Mouse (Mus musculus): Measurements from ENCODE around the gene Enpp1. TPM values are rescaled to one million over a fixed set of nuclear protein-coding genes. Genes with fewer than 3 reads are reported as not detected.

The Enpp1 gene
- polyA plus RNA-seq, 1 experiment from 2014 or later = 2.9 TPM

DNA sequence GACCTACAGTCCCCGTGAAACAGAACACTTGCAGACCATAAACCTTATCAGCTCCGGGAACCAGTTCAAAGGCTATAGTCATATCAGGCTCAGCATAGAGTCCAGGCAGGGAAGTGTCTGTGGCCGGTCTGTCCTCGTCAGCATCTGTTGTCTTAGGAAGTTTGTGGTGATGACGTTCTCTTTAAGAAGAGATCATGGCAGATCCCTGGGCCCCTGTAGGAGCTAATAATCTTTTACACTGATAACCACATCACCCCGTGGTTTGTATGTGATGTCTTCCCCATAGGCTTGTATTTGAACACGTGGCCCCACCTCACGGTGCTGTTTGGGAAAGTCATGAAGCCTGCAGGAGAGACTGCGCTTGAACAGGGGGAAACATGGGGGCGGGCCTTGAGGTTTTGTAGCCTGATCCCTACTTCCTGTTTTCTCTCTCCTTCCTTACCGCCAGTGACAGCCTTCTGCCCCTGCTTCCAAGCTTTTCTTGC lies 76.6 kb downstream of the Enpp1 start:
- ATAC-seq (peak; percentile 42), DNase-seq (no peak)
- Histone ChIP-seq H3K9ac (replicated peaks) (no peak overlapping the region), H3K4me1 (ENCODE audit: insufficient read depth) (peaks cover 27% of the 10 kb centered on the region), H3K36me3 (replicated peaks; ENCODE audit: insufficient read depth, low read length) (no peaks in the 10 kb centered on the region), H3K4me3 (ENCODE audit: low read depth, low read length) (no peak overlapping the region), H3K4me2 (ENCODE audit: low read depth, low read length) (peak overlapping the region; percentile 41; the same call in 1 of the 2 replicates), H3K27ac (ENCODE audit: low read depth) (0 out of 2 replicates have a peak overlapping the region, but pooled peaks have one; percentile 39), H3K9me3 (ENCODE audit: low read length) (no peaks in the 10 kb centered on the region), H3K27me3 (ENCODE audit: insufficient read depth, low read length) (no peaks in the 10 kb centered on the region)
- WGBS (ENCODE audit: insufficient replicate concordance) = 14% methylated on average over 11 of the region's 11 CpGs
- TF ChIP-seq EP300 (IDR thresholded peaks at IDR 0.05; ENCODE audit: low read depth) = no peak
- TF ChIP-seq CTCF (IDR thresholded peaks at IDR 0.05; ENCODE audit: low read depth) = no peak

DNA sequence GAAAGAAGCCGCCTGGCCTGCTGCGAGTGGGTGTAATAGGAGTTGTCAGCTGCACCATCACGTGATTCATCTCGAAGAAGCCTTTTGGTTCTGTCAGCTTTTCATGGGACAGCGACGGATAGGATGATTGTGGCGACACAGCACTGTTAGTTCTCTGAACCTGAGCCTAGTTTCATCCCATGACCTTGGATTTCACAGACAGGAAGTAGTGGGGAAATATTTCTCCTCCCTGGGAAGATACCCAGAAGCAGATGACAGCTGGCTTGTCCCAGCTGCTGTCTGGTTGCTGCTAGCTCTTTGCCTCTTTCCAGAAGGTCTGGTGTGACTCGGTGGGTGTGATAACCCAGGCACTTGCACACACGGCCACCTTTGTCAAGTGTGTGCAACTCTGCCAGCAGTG lies 77.7 kb downstream of the Enpp1 start:
- DNase-seq = no peak
- 55% methylated on average over 9 of the region's 9 CpGs for WGBS (ENCODE audit: insufficient replicate concordance)
- H3K4me3 ChIP-seq (ENCODE audit: low read depth, low read length) = no peak overlapping the region

DNA sequence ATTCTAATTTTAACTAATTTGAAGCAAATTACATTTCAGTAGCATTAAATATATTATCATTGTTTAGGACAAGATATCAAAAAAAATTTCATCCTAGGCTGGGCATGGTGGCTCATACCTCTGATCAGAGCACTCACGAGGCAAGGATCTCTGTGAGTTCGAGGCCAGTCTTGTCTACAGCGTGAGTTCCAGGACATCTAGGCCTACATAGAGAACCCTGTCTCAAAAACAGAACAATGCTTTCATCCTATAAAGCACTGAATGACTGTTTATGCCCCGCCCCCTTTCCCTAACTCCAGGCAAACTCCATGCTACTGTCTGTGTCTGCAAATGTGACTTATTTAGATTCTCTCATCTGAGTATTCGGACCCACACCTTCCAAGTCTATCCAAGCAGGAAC lies 80.8 kb downstream of the Enpp1 start:
- Histone ChIP-seq H3K36me3 (replicated peaks; ENCODE audit: insufficient read depth, low read length) (no peaks in the 10 kb centered on the region), H3K27ac (ENCODE audit: low read depth) (no peak overlapping the region), H3K9me3 (ENCODE audit: low read length) (no peaks in the 10 kb centered on the region), H3K4me1 (ENCODE audit: insufficient read depth) (peaks cover 10% of the 10 kb centered on the region), H3K27me3 (ENCODE audit: insufficient read depth, low read length) (no peaks in the 10 kb centered on the region), H3K9ac (replicated peaks) (no peak overlapping the region), H3K4me3 (ENCODE audit: low read depth, low read length) (no peak overlapping the region), H3K4me2 (ENCODE audit: low read depth, low read length) (no peak overlapping the region)
- ATAC-seq (no peak), DNase-seq (no peak)
- WGBS (ENCODE audit: insufficient replicate concordance) = 81% methylated on average over 5 of the region's 5 CpGs
- no peak for TF ChIP-seq EP300 (IDR thresholded peaks at IDR 0.05; ENCODE audit: low read depth)
- TF ChIP-seq CTCF (IDR thresholded peaks at IDR 0.05; ENCODE audit: low read depth) = no peak

More for the DNA sequence above, 77.7 kb downstream of the Enpp1 start:
- Histone ChIP-seq H3K4me2 (ENCODE audit: low read depth, low read length) (no peak overlapping the region), H3K27ac (ENCODE audit: low read depth) (peak overlapping the region; percentile 17; the same call in 1 of the 2 replicates), H3K9me3 (ENCODE audit: low read length) (no peaks in the 10 kb centered on the region), H3K27me3 (ENCODE audit: insufficient read depth, low read length) (no peaks in the 10 kb centered on the region), H3K4me1 (ENCODE audit: insufficient read depth) (peaks cover 27% of the 10 kb centered on the region), H3K36me3 (replicated peaks; ENCODE audit: insufficient read depth, low read length) (no peaks in the 10 kb centered on the region), H3K9ac (replicated peaks) (no peak overlapping the region)
- peak; percentile 64 for ATAC-seq
- TF ChIP-seq EP300 (IDR thresholded peaks at IDR 0.05; ENCODE audit: low read depth) = peak; percentile 45
- TF ChIP-seq CTCF (IDR thresholded peaks at IDR 0.05; ENCODE audit: low read depth) = no peak

DNA sequence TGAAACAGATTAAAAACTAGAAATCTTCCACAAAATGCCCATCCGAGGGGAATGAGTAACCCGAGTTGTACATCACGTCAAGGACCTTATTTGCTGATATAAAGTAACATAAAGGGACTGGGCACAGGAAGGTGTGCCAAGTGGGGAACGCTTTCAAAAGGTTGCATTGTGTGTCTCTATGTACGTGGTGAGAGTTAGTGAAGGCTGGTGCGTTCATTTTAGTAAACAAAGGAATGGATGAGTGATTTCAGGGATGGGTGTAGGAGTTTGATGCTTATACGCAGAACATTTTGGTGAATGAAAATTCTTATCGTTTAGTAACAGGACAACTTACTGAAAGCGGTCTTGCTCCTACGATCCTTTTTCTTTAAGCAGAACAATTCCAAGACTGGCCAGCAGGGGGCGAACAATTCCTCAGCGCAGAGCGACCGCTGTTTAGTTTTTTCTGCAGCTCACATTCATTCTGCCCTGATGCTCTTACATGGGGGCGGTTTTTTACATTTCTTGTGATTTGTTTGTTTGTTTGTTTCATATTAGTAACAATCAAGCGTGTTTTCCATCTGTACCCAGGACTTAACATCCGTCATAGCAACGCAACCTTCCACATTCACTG lies 81.4 kb downstream of the Enpp1 start:
- WGBS (ENCODE audit: insufficient replicate concordance) = 24% methylated on average over 18 of the region's 18 CpGs
- Histone ChIP-seq H3K4me1 (ENCODE audit: insufficient read depth) (peaks cover 5% of the 10 kb centered on the region), H3K9me3 (ENCODE audit: low read length) (no peaks in the 10 kb centered on the region), H3K4me2 (ENCODE audit: low read depth, low read length) (no peak overlapping the region), H3K27me3 (ENCODE audit: insufficient read depth, low read length) (no peaks in the 10 kb centered on the region), H3K27ac (ENCODE audit: low read depth) (no peak overlapping the region), H3K36me3 (replicated peaks; ENCODE audit: insufficient read depth, low read length) (no peaks in the 10 kb centered on the region), H3K9ac (replicated peaks) (no peak overlapping the region), H3K4me3 (ENCODE audit: low read depth, low read length) (no peak overlapping the region)
- TF ChIP-seq CTCF (IDR thresholded peaks at IDR 0.05; ENCODE audit: low read depth) (peak; percentile 92), EP300 (IDR thresholded peaks at IDR 0.05; ENCODE audit: low read depth) (no peak)
- ATAC-seq = no peak
- DNase-seq = peak; percentile 74

DNA sequence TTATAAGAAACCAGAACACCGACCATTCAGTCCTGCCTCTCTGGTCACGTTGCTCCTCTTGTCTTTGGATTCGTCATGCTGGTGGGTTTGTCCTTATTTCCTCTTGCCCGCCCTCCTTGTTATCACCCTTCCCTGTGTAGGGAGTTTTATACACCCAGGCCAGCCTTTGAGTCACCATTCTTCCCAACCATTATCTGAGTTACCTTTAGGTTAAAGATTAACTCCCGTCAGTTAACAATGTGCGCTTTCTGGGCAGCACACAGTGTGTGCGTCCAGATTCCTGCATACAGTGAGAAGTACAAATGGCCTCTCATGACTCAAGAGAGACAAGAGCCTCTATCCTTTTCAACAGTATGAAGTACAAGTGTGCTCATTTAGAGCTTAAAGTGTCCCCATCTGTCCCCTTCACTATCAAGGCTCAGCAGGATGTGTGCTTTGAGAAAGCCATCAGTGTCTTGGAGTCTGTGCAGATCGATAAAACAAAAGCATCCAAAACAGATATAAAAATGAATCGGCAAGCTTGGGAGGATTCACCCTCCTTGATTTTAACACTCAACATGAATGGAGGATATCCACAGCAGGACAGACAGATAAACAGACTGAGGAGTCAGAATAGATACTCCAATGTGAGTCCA lies 82.8 kb downstream of the Enpp1 start:
- peak; percentile 25; the same call in 1 of the 2 replicates for ATAC-seq
- no peaks in the 10 kb centered on the region for H3K27me3 ChIP-seq (ENCODE audit: insufficient read depth, low read length)
- no peaks in the 10 kb centered on the region for H3K9me3 ChIP-seq (ENCODE audit: low read length)
- no peak overlapping the region for H3K4me2 ChIP-seq (ENCODE audit: low read depth, low read length)
- no peaks in the 10 kb centered on the region for H3K4me1 ChIP-seq (ENCODE audit: insufficient read depth)
- no peak for DNase-seq
- H3K27ac ChIP-seq (ENCODE audit: low read depth) = no peak overlapping the region
- no peak for TF ChIP-seq CTCF (IDR thresholded peaks at IDR 0.05; ENCODE audit: low read depth)
- 0 out of 2 replicates have a peak, but pooled peaks have one; percentile 12 for TF ChIP-seq EP300 (IDR thresholded peaks at IDR 0.05; ENCODE audit: low read depth)
- no peak overlapping the region for H3K4me3 ChIP-seq (ENCODE audit: low read depth, low read length)
- H3K36me3 ChIP-seq (replicated peaks; ENCODE audit: insufficient read depth, low read length) = no peaks in the 10 kb centered on the region
- no peak overlapping the region for H3K9ac ChIP-seq (replicated peaks)
- WGBS (ENCODE audit: insufficient replicate concordance) = 41% methylated on average over 9 of the region's 9 CpGs

DNA sequence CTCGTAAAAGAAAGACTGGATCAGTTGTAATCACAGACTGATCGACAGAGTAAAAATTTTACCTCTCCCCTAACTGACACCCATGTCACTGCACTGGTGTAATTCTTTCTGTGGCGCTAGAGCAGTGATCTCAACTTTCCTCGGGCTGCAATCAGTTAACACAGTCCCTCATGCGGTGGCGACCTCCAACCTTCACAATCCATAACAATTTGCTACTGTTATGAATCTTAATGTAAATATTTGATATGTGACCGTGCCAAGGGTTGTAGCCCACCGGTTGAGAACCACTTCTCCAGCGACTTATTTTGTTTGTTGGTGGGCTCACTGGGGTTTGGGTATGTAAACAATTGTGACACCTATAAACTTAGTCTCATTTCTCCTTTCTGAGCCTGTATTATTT lies 83.5 kb downstream of the Enpp1 start:
- H3K27ac ChIP-seq (ENCODE audit: low read depth) = no peak overlapping the region
- no peak overlapping the region for H3K4me2 ChIP-seq (ENCODE audit: low read depth, low read length)
- no peaks in the 10 kb centered on the region for H3K4me1 ChIP-seq (ENCODE audit: insufficient read depth)
- H3K4me3 ChIP-seq (ENCODE audit: low read depth, low read length) = no peak overlapping the region
- ATAC-seq = no peak
- no peak for DNase-seq
- H3K9me3 ChIP-seq (ENCODE audit: low read length) = no peaks in the 10 kb centered on the region
- no peak overlapping the region for H3K9ac ChIP-seq (replicated peaks)
- no peaks in the 10 kb centered on the region for H3K27me3 ChIP-seq (ENCODE audit: insufficient read depth, low read length)
- H3K36me3 ChIP-seq (replicated peaks; ENCODE audit: insufficient read depth, low read length) = no peaks in the 10 kb centered on the region
- TF ChIP-seq CTCF (IDR thresholded peaks at IDR 0.05; ENCODE audit: low read depth) (no peak), EP300 (IDR thresholded peaks at IDR 0.05; ENCODE audit: low read depth) (no peak)
- 69% methylated on average over 9 of the region's 9 CpGs for WGBS (ENCODE audit: insufficient replicate concordance)

Measured in liver, postnatal 0 days (tissue).